Mouse (Mus musculus) neural tube, embryonic 12.5 days (tissue): ENCODE data around the gene Il1rl2. TPM values are rescaled to one million over a fixed set of nuclear protein-coding genes. Genes with fewer than 3 reads are reported as not detected.

Source experiments
- ATAC-seq: fragments of 200-750 bp; cut with Nextera tagmentation; 2 replicates; pipeline ENCODE4 v1.8.0; 2017; ENCODE audit warnings: low read depth, mild to moderate bottlenecking, moderate TSS enrichment, moderate library complexity; ENCODE audit not compliant: low FRiP score
- H3K27ac ChIP-seq: fragments of 300-500 bp; sonication (generic); 2 replicates; pipeline ENCODE4 v1.5.1; 2016
- H3K27me3 ChIP-seq: fragments of 300-500 bp; sonication (generic); replicated peaks from 2 replicates; pipeline ENCODE4 v1.6.1; 2016; ENCODE audit warnings: mild to moderate bottlenecking
- H3K36me3 ChIP-seq: fragments of 300-500 bp; sonication (generic); 2 replicates; pipeline ENCODE4 v1.6.1; 2016; ENCODE audit warnings: mild to moderate bottlenecking
- H3K4me1 ChIP-seq: fragments of 300-500 bp; sonication (generic); 2 replicates; pipeline ENCODE4 v1.6.1; 2016
- H3K4me2 ChIP-seq: fragments of 300-500 bp; sonication (generic); replicated peaks from 2 replicates; pipeline ENCODE4 v1.6.1; 2016; ENCODE audit warnings: mild to moderate bottlenecking
- H3K4me3 ChIP-seq: fragments of 300-500 bp; sonication (generic); 2 replicates; pipeline ENCODE4 v1.5.1; 2016
- H3K9ac ChIP-seq: fragments of 300-500 bp; sonication (generic); 2 replicates; pipeline ENCODE4 v1.6.1; 2016; ENCODE audit warnings: mild to moderate bottlenecking
- H3K9me3 ChIP-seq: fragments of 300-500 bp; sonication (generic); 2 replicates; pipeline ENCODE4 v1.6.1; 2016; ENCODE audit warnings: mild to moderate bottlenecking
- WGBS: fragments of 180-500 bp; shearing (Covaris S2); methylation state at CpG from one replicate; pipeline ENCODE4 v1.1.7; 2016; 5-methylcytosine and 5-hydroxymethylcytosine counted together
- polyA plus RNA-seq: library from polyadenylated mRNA; unstranded; fragments of >200 nt; fragmentation: Nextera tagmentation; extraction: Ambion mirVana; gene quantifications from 2 replicates; pipeline ENCODE4 v1.2.1, GENCODE M21; 2016

The Il1rl2 gene
- polyA plus RNA-seq, 1 experiment from 2014 or later: 2.0 TPM

- WGBS: 84% methylated on average over 3 of the region's 3 CpGs
- H3K4me1 ChIP-seq: peaks cover 12% of the 10 kb centered on the region
- H3K9ac ChIP-seq: no peak overlapping the region
- H3K4me2 ChIP-seq: no peak overlapping the region
- ATAC-seq: no peak
- no peak overlapping the region for H3K4me3 ChIP-seq
- H3K27me3 ChIP-seq: peaks cover 34% of the 10 kb centered on the region
- H3K36me3 ChIP-seq: no peaks in the 10 kb centered on the region
- H3K27ac ChIP-seq: no peak overlapping the region
- no peaks in the 10 kb centered on the region for H3K9me3 ChIP-seq
Observed at GRCm38 (mm10) chr1:40327604-40328003, 3.2 kb downstream of the Il1rl2 start.

- H3K4me3 ChIP-seq: no peak overlapping the region
- peaks cover 24% of the 10 kb centered on the region for H3K27me3 ChIP-seq
- ATAC-seq: no peak
- H3K36me3 ChIP-seq: no peaks in the 10 kb centered on the region
- WGBS: 72% methylated on average over 1 of the region's 1 CpGs
- H3K27ac ChIP-seq: no peak overlapping the region
- H3K4me1 ChIP-seq: peaks cover 12% of the 10 kb centered on the region
- no peak overlapping the region for H3K4me2 ChIP-seq
- no peak overlapping the region for H3K9ac ChIP-seq
- no peaks in the 10 kb centered on the region for H3K9me3 ChIP-seq
Observed at GRCm38 (mm10) chr1:40329526-40329925, 5.1 kb downstream of the Il1rl2 start.

DNA sequence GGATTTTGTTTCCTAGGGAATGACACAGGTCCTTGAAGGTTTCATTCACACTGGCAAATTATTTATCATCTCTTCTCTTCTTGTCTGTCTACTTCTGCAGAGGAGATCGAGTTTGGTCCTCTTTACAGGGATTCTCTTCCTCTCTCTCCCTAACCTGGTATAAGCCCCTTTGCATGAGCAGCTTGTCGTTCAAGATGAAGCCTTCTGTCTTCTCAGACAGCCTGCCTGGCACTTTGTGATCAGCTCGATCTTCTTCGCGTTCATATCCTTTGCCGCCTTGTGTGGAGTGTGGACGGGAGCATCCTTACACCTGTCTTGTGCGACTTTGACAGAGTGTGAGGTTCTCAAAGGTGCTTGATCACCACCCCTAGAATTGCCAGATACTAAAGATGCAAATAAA, 5.8 kb downstream of the Il1rl2 start:
- Histone ChIP-seq H3K4me1 (peaks cover 9% of the 10 kb centered on the region), H3K9ac (no peak overlapping the region), H3K36me3 (no peaks in the 10 kb centered on the region), H3K27ac (no peak overlapping the region), H3K4me3 (no peak overlapping the region), H3K4me2 (no peak overlapping the region), H3K27me3 (peaks cover 19% of the 10 kb centered on the region), H3K9me3 (no peaks in the 10 kb centered on the region)
- WGBS: 87% methylated on average over 8 of the region's 8 CpGs
- ATAC-seq: no peak

DNA sequence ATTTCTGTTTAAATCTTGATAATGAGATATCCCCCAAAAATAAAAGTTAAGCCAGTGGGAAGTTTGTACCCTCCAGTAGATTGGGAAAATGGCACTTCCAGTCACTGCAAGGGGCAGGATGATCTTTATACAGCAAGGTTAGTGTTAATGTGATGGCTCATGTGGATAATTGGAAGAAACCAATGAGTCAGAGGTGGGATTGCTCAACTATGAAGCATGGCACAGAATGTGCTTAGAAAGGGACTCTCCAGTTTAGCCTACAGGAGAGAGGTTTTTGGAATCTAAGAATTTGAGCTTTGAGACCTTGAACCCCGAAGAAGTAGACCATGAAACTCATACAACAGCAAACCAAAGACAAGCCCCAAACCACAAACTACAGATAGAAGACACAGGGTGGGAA, 14.9 kb downstream of the Il1rl2 start:
- H3K27ac ChIP-seq: no peak overlapping the region
- H3K27me3 ChIP-seq: no peaks in the 10 kb centered on the region
- H3K4me1 ChIP-seq: no peaks in the 10 kb centered on the region
- H3K4me2 ChIP-seq: no peak overlapping the region
- no peak overlapping the region for H3K4me3 ChIP-seq
- no peaks in the 10 kb centered on the region for H3K36me3 ChIP-seq
- no peaks in the 10 kb centered on the region for H3K9me3 ChIP-seq
- H3K9ac ChIP-seq: no peak overlapping the region
- 83% methylated on average over 1 of the region's 1 CpGs for WGBS
- no peak for ATAC-seq

DNA sequence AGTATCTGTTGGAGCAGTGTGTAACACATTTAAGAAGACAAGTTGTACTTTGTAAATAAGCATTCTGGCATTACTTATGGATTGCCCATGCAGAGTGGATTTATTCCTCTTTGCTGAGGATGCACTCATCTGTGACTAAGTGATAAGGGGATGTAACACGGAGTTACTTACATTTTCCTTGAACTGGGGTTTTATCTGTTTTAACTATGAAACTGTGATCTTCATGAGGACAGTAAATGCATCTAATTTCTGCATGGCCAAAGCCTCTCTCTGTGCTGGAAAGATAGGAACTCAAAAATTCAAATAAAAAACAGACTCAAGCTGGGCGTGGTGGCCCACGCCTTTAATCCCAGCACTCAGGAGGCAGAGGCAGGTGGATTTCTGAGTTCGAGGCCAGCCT, 15.7 kb downstream of the Il1rl2 start:
- ATAC-seq: no peak
- H3K4me3 ChIP-seq: no peak overlapping the region
- no peaks in the 10 kb centered on the region for H3K9me3 ChIP-seq
- H3K4me2 ChIP-seq: no peak overlapping the region
- H3K9ac ChIP-seq: no peak overlapping the region
- no peaks in the 10 kb centered on the region for H3K27me3 ChIP-seq
- no peaks in the 10 kb centered on the region for H3K36me3 ChIP-seq
- no peak overlapping the region for H3K27ac ChIP-seq
- WGBS: 89% methylated on average over 4 of the region's 4 CpGs
- no peaks in the 10 kb centered on the region for H3K4me1 ChIP-seq

DNA sequence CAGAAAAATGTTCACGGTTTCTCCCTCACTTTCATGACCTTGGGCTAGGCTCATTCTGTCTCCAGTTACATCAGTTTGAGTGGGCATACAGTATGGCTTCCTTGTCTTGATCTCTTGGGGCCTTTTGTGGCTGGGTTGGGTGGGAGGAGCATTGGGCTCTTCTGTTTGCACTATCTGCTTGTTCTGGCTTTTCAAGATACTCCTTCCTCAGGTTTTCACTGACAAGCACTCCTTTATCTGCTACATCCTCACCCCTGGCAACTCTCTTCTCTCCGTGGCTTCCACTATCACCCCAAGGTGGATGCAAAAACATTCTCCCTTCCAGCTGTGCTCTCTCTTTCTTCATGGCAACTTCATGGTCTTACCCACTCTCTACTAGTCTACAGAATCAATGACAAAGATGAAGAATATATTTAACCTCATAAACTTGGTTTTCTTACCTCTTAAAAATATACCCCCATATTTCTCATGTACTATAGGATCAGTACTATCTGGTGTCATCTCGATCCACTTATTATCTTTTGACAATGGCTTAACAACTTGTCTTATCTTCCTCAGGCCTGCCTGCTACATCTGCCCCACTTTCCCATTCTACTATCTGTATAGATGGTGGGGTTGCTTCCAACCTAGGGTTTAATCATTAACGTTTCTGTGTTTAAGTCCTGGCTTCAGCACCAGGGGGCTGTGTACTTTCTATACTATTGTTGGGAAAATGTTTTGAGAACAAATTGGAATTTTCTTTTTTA, 27.9 kb downstream of the Il1rl2 start:
- no peak overlapping the region for H3K9ac ChIP-seq
- no peak overlapping the region for H3K4me3 ChIP-seq
- H3K4me1 ChIP-seq: no peaks in the 10 kb centered on the region
- H3K9me3 ChIP-seq: no peaks in the 10 kb centered on the region
- WGBS: 85% methylated on average over 4 of the region's 4 CpGs
- H3K27me3 ChIP-seq: no peaks in the 10 kb centered on the region
- no peak for ATAC-seq
- no peak overlapping the region for H3K4me2 ChIP-seq
- no peak overlapping the region for H3K27ac ChIP-seq
- no peaks in the 10 kb centered on the region for H3K36me3 ChIP-seq

DNA sequence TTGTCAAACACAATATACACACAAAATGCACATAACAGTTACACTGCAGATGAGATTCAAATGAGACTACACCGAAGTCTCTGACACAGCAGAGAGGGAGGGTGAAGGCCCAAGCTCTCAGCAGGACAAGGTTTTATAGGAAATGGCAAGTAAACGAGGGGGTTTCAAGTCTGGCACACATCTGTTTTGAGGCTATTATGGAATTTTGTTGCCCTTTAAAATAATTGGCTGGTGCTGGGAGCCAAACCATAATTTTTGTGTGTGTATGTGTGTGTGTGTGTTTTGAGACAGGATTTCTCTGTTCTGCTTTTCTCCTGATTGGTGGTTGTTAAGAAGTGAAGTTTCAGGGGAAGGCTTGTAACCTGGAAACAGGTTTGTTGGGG, 28.5 kb downstream of the Il1rl2 start:
- H3K27ac ChIP-seq: no peak overlapping the region
- H3K4me2 ChIP-seq: no peak overlapping the region
- no peaks in the 10 kb centered on the region for H3K27me3 ChIP-seq
- H3K9ac ChIP-seq: no peak overlapping the region
- H3K36me3 ChIP-seq: no peaks in the 10 kb centered on the region
- no peaks in the 10 kb centered on the region for H3K9me3 ChIP-seq
- ATAC-seq: no peak
- H3K4me3 ChIP-seq: no peak overlapping the region
- H3K4me1 ChIP-seq: no peaks in the 10 kb centered on the region
- WGBS: 57% methylated on average over 2 of the region's 2 CpGs

DNA sequence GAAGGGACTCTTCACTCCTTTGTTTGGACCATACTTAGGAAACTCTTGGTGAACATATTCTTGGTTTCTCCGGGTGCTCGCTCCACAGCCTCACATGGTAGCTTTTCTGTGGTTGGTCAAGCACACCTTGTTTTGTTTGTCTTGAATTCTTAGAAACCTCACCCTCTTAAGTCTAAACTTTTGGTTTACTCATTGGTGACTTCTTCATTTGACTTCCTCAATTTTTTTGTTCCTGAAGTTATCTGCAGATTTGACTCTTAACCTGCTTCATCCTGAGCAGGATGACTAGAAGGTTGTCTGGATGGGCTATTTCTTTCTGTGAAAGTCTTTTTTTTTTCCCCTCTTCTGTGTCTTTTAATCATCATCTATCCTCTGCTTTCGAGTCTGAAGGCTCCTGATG, 30.3 kb downstream of the Il1rl2 start:
- Histone ChIP-seq H3K27me3 (no peaks in the 10 kb centered on the region), H3K9ac (no peak overlapping the region), H3K36me3 (no peaks in the 10 kb centered on the region), H3K4me2 (no peak overlapping the region), H3K4me3 (no peak overlapping the region), H3K27ac (no peak overlapping the region), H3K9me3 (no peaks in the 10 kb centered on the region), H3K4me1 (no peaks in the 10 kb centered on the region)
- no peak for ATAC-seq
- WGBS: 88% methylated on average over 3 of the region's 3 CpGs

- no peak overlapping the region for H3K9ac ChIP-seq
- H3K4me2 ChIP-seq: no peak overlapping the region
- ATAC-seq: no peak
- H3K36me3 ChIP-seq: no peaks in the 10 kb centered on the region
- no peaks in the 10 kb centered on the region for H3K9me3 ChIP-seq
- no peak overlapping the region for H3K27ac ChIP-seq
- 88% methylated on average over 4 of the region's 4 CpGs for WGBS
- H3K4me1 ChIP-seq: no peaks in the 10 kb centered on the region
- no peaks in the 10 kb centered on the region for H3K27me3 ChIP-seq
- no peak overlapping the region for H3K4me3 ChIP-seq
Observed at GRCm38 (mm10) chr1:40355431-40355843, 31.0 kb downstream of the Il1rl2 start.

DNA sequence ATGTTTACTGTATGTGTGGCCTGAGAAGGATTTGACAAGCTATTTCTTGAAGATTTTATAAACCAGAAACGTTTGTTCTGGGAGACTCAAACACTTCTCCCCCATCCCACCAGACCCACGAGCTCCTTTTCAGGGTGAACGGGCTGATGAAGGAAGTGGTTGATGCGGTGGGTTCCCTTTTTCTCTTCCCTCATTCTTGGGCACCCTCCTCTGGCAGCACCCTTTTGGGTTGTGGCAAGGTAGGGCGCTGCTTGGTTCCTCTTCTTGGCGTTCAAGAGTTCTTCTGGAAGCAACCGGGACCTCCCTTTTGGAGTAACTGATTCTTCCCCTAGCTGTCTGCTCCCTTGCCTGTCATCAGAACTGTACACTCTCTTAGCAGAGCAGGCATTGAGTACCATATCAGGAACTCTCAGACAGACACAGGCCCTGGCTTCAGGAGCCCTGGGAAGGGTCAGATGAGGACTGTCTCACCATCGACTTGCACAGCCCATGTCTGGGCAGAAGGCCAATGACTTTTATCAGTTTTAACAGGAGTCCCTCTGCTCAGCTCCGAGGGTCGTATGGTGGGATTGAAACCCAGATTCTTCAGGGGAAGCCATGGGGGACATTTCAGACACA, 31.6 kb downstream of the Il1rl2 start:
- Histone ChIP-seq H3K27ac (no peak overlapping the region), H3K9me3 (no peaks in the 10 kb centered on the region), H3K4me2 (no peak overlapping the region), H3K9ac (no peak overlapping the region), H3K4me3 (no peak overlapping the region), H3K4me1 (no peaks in the 10 kb centered on the region), H3K36me3 (no peaks in the 10 kb centered on the region), H3K27me3 (no peaks in the 10 kb centered on the region)
- ATAC-seq: no peak
- WGBS: 90% methylated on average over 10 of the region's 10 CpGs

GRCm38 (mm10) chr1:40357921-40358320, 33.5 kb downstream of the Il1rl2 start:
- no peak overlapping the region for H3K9ac ChIP-seq
- no peak overlapping the region for H3K4me2 ChIP-seq
- no peaks in the 10 kb centered on the region for H3K9me3 ChIP-seq
- no peak overlapping the region for H3K27ac ChIP-seq
- H3K36me3 ChIP-seq: no peaks in the 10 kb centered on the region
- ATAC-seq: no peak
- no peaks in the 10 kb centered on the region for H3K4me1 ChIP-seq
- H3K27me3 ChIP-seq: no peaks in the 10 kb centered on the region
- 50% methylated on average over 2 of the region's 2 CpGs for WGBS
- H3K4me3 ChIP-seq: no peak overlapping the region

DNA sequence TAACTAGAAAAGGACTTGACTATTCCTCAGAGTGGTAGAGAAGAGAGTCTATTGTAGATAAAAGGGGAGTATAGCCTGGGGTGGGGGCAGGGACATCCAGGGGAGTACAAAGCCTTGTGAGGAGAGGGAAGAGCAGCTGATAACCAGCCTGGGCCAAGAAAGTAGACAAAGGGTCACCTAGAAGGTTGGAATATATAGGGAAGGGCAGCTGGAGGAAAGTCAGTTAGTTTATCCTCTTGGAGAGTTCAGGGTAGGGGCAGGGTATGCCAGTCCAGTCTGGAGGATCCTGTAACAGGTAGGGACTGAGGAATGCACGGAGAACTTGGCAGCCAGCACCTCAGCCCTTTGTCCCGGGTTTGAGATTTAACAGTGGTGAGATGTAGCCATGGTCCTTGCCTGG, 33.9 kb downstream of the Il1rl2 start:
- Histone ChIP-seq H3K4me3 (no peak overlapping the region), H3K36me3 (no peaks in the 10 kb centered on the region), H3K4me2 (no peak overlapping the region), H3K9ac (no peak overlapping the region), H3K27me3 (no peaks in the 10 kb centered on the region), H3K9me3 (no peaks in the 10 kb centered on the region), H3K27ac (no peak overlapping the region), H3K4me1 (no peaks in the 10 kb centered on the region)
- WGBS: 89% methylated on average over 2 of the region's 2 CpGs
- no peak for ATAC-seq

- H3K9me3 ChIP-seq: no peaks in the 10 kb centered on the region
- no peak overlapping the region for H3K9ac ChIP-seq
- 88% methylated on average over 4 of the region's 4 CpGs for WGBS
- H3K27me3 ChIP-seq: no peaks in the 10 kb centered on the region
- H3K27ac ChIP-seq: no peak overlapping the region
- H3K36me3 ChIP-seq: no peaks in the 10 kb centered on the region
- no peak overlapping the region for H3K4me2 ChIP-seq
- no peak for ATAC-seq
- no peak overlapping the region for H3K4me3 ChIP-seq
- no peaks in the 10 kb centered on the region for H3K4me1 ChIP-seq
Observed at GRCm38 (mm10) chr1:40358771-40359181, 34.4 kb downstream of the Il1rl2 start.
